Mouse (Mus musculus) midbrain, embryonic 12.5 days (tissue): ENCODE measurements around the gene St3gal4. TPM values are rescaled to one million over a fixed set of nuclear protein-coding genes. Genes with fewer than 3 reads are reported as not detected.
A peak's percentile ranks its signal among the peaks of the same experiment; 100 is the strongest.

Experiments
- ATAC-seq: fragments of 200-750 bp; cut with Nextera tagmentation; 2 replicates; pipeline ENCODE4 v1.8.0; 2017; ENCODE audit warnings: low read depth, moderate TSS enrichment, moderate library complexity; ENCODE audit not compliant: low FRiP score
- H3K27ac ChIP-seq: fragments of 300-500 bp; sonication (generic); replicated peaks from 2 replicates; pipeline ENCODE4 v1.5.1; 2016; ENCODE audit warnings: mild to moderate bottlenecking
- H3K27me3 ChIP-seq: fragments of 300-500 bp; sonication (generic); 2 replicates; pipeline ENCODE4 v1.6.1; 2016; ENCODE audit warnings: mild to moderate bottlenecking
- H3K36me3 ChIP-seq: fragments of 300-500 bp; sonication (generic); 2 replicates; pipeline ENCODE4 v1.6.1; 2016
- H3K4me1 ChIP-seq: fragments of 300-500 bp; sonication (generic); 2 replicates; pipeline ENCODE4 v1.6.1; 2016
- H3K4me2 ChIP-seq: fragments of 300-500 bp; sonication (generic); replicated peaks from 2 replicates; pipeline ENCODE4 v1.6.1; 2016; ENCODE audit warnings: mild to moderate bottlenecking, moderate library complexity
- H3K4me3 ChIP-seq: fragments of 300-500 bp; sonication (generic); 2 replicates; pipeline ENCODE4 v1.5.1; 2016; ENCODE audit warnings: mild to moderate bottlenecking
- H3K9ac ChIP-seq: fragments of 300-500 bp; sonication (generic); replicated peaks from 2 replicates; pipeline ENCODE4 v1.6.1; 2016; ENCODE audit warnings: mild to moderate bottlenecking, moderate library complexity
- H3K9me3 ChIP-seq: fragments of 300-500 bp; sonication (generic); 2 replicates; pipeline ENCODE4 v1.6.1; 2016; ENCODE audit warnings: mild to moderate bottlenecking
- WGBS: fragments of 180-500 bp; shearing (Covaris S2); methylation state at CpG from one replicate; pipeline ENCODE4 v1.1.7; 2016; 5-methylcytosine and 5-hydroxymethylcytosine counted together
- polyA plus RNA-seq: library from polyadenylated mRNA; unstranded; fragments of >200 nt; fragmentation: Nextera tagmentation; extraction: Ambion mirVana; gene quantifications from 2 replicates; pipeline ENCODE4 v1.2.1, GENCODE M21; 2016

Gene St3gal4
- 9.0 and 11.4 TPM in 2 replicates for polyA plus RNA-seq

DNA sequence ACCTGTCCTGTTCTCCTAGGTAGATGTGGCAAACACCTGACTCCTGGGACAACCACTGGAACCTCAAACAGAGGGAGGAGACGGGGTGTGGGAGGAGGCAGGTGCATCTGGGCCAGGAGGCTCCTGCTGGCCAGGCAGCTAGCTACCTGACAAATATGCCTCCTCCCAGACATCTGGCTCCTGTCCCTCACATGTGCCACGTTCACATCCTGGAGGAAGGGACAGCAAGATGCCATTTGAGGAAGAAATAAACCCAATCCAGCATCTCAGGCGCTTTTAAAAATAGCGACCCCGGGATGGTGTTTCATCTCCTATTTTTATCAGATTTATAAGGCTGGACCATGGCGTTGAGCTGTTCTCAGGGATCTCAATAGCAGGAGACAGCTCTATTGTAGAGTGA is at the start of gene St3gal4:
Gene St3gal4, minus strand, starts transcription at position 101 of the 400 bp plus-strand sequence.
- 87% methylated on average over 6 of the region's 6 CpGs for WGBS
- H3K4me2 ChIP-seq, result no peak within 1 kb of the TSS
- no peak within 1 kb of the TSS for H3K27ac ChIP-seq
- H3K36me3 ChIP-seq, result peaks cover 7% of the 10 kb centered on the region; the same call in 1 of the 2 replicates
- no peak for ATAC-seq
- H3K4me3 ChIP-seq, result no peak within 1 kb of the TSS
- no peaks in the 10 kb centered on the region for H3K9me3 ChIP-seq
- peaks cover 17% of the 10 kb centered on the region for H3K4me1 ChIP-seq
- no peak within 1 kb of the TSS for H3K9ac ChIP-seq
- H3K27me3 ChIP-seq, result no peaks in the 10 kb centered on the region; the same call in 1 of the 2 replicates

- no peak overlapping the region for H3K9ac ChIP-seq
- H3K36me3 ChIP-seq, result peaks cover 21% of the 10 kb centered on the region
- no peak overlapping the region for H3K4me3 ChIP-seq
- 17% methylated on average over 9 of the region's 9 CpGs for WGBS
- H3K9me3 ChIP-seq, result no peaks in the 10 kb centered on the region
- H3K27ac ChIP-seq, result peak overlapping the region; percentile 63
- peak overlapping the region; percentile 10; the same call in 1 of the 2 replicates for H3K4me2 ChIP-seq
- H3K27me3 ChIP-seq, result no peaks in the 10 kb centered on the region
- peak; percentile 81 for ATAC-seq
- H3K4me1 ChIP-seq, result peaks cover 19% of the 10 kb centered on the region
These were observed 47.9 kb upstream of the St3gal4 start for GRCm38 (mm10) chr9:35166798-35167635.

DNA sequence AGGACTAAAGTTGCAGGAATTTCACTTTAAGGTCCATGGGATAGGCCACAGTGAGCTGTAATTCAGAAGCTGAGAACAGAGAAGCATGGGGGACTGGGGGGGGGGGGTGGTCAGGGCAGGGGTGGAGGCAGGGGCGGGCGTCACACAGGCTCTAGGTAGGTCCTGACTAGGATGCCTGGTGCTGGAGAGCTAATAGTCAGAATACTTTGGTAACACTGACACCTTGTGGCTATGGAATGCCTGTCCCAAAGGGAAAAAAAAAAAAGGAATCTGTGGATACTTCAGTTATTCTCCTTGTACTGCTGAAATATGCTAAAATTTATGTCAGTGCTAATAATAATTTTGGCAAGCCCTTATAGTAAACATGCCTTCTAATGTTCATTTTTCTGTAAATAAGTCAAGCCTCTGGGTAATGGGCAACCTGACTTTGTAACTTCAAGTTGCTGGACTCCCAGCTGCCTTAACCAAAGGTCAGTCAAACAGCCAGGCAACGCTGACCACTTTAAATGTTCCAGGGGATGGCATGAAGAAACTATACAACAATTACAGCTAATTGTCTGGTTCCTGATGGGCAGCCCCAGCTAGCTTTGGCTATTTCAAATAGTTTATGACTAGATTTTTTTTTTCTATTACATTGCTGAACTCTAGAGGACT is 47.2 kb upstream of the St3gal4 start:
- Histone ChIP-seq H3K4me2 (no peak overlapping the region), H3K4me3 (no peak overlapping the region), H3K27me3 (no peaks in the 10 kb centered on the region), H3K9ac (no peak overlapping the region), H3K27ac (peak overlapping the region; percentile 63), H3K4me1 (peaks cover 19% of the 10 kb centered on the region), H3K9me3 (no peaks in the 10 kb centered on the region), H3K36me3 (peaks cover 21% of the 10 kb centered on the region)
- WGBS, result 32% methylated on average over 3 of the region's 3 CpGs
- ATAC-seq, result peak; percentile 60

GRCm38 (mm10) chr9:35164142-35164874 is 45.2 kb upstream of the St3gal4 start:
- H3K4me3 ChIP-seq, result no peak overlapping the region
- H3K27me3 ChIP-seq, result no peaks in the 10 kb centered on the region
- H3K9me3 ChIP-seq, result no peaks in the 10 kb centered on the region
- no peak overlapping the region for H3K27ac ChIP-seq
- H3K4me1 ChIP-seq, result peaks cover 19% of the 10 kb centered on the region
- H3K4me2 ChIP-seq, result no peak overlapping the region
- H3K9ac ChIP-seq, result no peak overlapping the region
- 84% methylated on average over 5 of the region's 5 CpGs for WGBS
- no peak for ATAC-seq
- H3K36me3 ChIP-seq, result peaks cover 8% of the 10 kb centered on the region; the same call in 1 of the 2 replicates

DNA sequence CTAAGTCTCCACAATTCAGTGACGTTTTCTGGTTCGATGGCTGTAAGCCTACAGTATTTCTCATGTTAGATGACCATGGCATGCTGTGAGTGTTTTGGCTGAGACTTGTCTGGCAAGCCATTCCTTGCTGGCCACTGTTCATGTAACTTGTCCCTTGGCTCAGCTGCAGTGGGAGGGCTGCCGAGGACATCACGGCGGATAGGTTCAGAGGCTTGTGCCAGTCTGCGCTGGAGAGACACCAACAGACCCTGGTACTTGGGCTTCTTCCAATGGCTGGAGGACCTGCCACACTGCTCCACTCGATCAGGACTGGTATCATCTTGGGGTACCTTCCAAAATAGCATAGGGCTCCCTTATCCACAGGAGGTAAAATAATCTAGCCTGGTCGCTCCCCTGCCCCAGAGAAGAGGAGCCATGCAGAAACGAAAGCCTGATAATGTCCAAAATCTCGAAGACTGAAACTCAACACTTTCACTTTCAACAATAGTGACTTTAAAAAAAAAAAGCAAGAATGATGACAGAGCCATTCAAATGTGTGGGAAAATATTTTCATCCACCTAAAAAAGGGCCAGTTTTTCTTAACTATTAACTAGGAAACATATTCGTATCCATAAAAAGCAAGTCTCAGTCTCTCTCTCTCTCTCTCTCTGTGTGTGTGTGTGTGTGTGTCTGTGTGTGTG is 44.1 kb upstream of the St3gal4 start:
- no peak overlapping the region for H3K4me2 ChIP-seq
- peaks cover 8% of the 10 kb centered on the region; the same call in 1 of the 2 replicates for H3K36me3 ChIP-seq
- peaks cover 18% of the 10 kb centered on the region for H3K4me1 ChIP-seq
- no peaks in the 10 kb centered on the region for H3K9me3 ChIP-seq
- H3K9ac ChIP-seq, result no peak overlapping the region
- H3K4me3 ChIP-seq, result no peak overlapping the region
- H3K27ac ChIP-seq, result no peak overlapping the region
- H3K27me3 ChIP-seq, result no peaks in the 10 kb centered on the region
- ATAC-seq, result no peak
- 92% methylated on average over 11 of the region's 11 CpGs for WGBS

DNA sequence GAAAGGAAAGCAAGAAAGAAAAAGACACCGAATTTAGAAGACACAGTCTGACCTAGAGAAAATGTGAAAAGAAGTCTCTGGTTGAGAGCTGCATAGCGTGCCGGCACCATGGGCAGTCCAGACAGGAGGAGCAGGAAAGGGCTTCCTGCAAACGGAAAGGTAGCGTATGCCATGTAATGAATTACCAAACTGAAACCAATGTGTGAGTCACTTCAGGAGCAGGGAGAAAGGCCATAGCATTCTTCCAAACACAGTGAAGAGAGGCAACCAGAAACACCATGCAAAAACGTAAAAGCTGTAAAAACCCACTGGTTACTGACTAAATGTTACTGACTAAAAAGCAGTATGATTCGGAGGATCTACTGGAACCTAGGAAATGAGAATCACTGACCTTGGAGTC is 42.7 kb upstream of the St3gal4 start:
- 89% methylated on average over 7 of the region's 7 CpGs for WGBS

DNA sequence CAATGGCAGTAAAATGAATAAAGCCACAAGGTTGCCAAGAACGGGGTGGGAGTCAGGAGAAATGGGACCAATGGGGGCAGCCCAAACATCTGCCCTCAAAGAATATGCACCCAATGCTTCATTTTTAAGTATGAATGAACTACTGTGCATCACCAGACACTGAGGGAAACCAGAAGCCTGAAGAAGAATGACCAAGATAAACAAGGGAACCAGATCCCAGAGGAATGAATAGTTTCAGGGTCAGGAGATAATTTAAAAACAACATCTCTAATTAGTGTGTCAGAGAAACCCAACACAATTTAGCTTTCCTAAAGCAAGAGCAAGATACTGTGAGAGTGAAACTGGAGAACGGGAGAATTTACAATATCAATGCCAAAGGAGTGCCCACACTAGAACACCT is 41.6 kb upstream of the St3gal4 start:
- 79% methylated on average over 2 of the region's 2 CpGs for WGBS

More for the DNA sequence above, 42.7 kb upstream of the St3gal4 start:
- no peak overlapping the region for H3K27ac ChIP-seq
- ATAC-seq, result no peak
- no peaks in the 10 kb centered on the region for H3K27me3 ChIP-seq
- no peaks in the 10 kb centered on the region for H3K9me3 ChIP-seq
- H3K4me3 ChIP-seq, result no peak overlapping the region
- no peak overlapping the region for H3K9ac ChIP-seq
- peaks cover 4% of the 10 kb centered on the region for H3K4me1 ChIP-seq
- no peak overlapping the region for H3K4me2 ChIP-seq
- H3K36me3 ChIP-seq, result peaks cover 10% of the 10 kb centered on the region; the same call in 1 of the 2 replicates

GRCm38 (mm10) chr9:35158477-35158876 is 39.4 kb upstream of the St3gal4 start:
- Histone ChIP-seq H3K36me3 (peaks cover 16% of the 10 kb centered on the region; the same call in 1 of the 2 replicates), H3K4me1 (no peaks in the 10 kb centered on the region), H3K4me2 (no peak overlapping the region), H3K9me3 (no peaks in the 10 kb centered on the region), H3K4me3 (no peak overlapping the region), H3K9ac (no peak overlapping the region), H3K27me3 (no peaks in the 10 kb centered on the region), H3K27ac (no peak overlapping the region)
- no peak for ATAC-seq
- whole genome bisulfite sequencing, result 86% methylated on average over 3 of the region's 3 CpGs

More for the DNA sequence above, 41.6 kb upstream of the St3gal4 start:
- no peaks in the 10 kb centered on the region for H3K27me3 ChIP-seq
- H3K27ac ChIP-seq, result no peak overlapping the region
- no peaks in the 10 kb centered on the region for H3K9me3 ChIP-seq
- no peak for ATAC-seq
- H3K36me3 ChIP-seq, result peaks cover 16% of the 10 kb centered on the region; the same call in 1 of the 2 replicates
- H3K4me1 ChIP-seq, result no peaks in the 10 kb centered on the region
- no peak overlapping the region for H3K9ac ChIP-seq
- H3K4me2 ChIP-seq, result no peak overlapping the region
- no peak overlapping the region for H3K4me3 ChIP-seq

DNA sequence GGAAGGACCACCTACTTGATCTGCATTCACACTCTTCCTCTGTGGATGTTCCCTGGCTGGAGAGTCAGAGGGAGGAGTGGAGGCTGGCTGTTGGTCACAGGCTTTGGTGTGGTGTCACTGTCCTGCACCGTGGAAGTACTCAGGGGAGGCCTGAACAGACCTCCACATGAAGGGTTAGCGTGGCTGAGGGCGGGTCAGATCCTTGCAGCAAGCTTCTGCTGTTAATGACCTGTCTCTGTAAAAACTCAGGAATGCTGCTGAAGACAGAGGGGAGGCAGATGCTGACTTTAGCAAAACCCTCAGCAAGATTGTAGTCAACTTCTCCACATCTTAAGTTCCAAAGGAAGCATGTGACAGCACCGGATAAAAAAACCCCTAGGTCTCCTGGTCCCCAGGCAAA is 37.8 kb upstream of the St3gal4 start:
- Histone ChIP-seq H3K36me3 (0 out of 2 replicates have a peak, but pooled peaks cover 9% of the 10 kb centered on the region), H3K9ac (no peak overlapping the region), H3K4me2 (no peak overlapping the region), H3K4me1 (no peaks in the 10 kb centered on the region), H3K9me3 (no peaks in the 10 kb centered on the region), H3K4me3 (no peak overlapping the region), H3K27me3 (no peaks in the 10 kb centered on the region), H3K27ac (no peak overlapping the region)
- 94% methylated on average over 4 of the region's 4 CpGs for WGBS
- no peak for ATAC-seq

GRCm38 (mm10) chr9:35156002-35156710 is 37.1 kb upstream of the St3gal4 start:
- no peak overlapping the region for H3K4me2 ChIP-seq
- 91% methylated on average over 5 of the region's 5 CpGs for WGBS
- H3K4me1 ChIP-seq, result no peaks in the 10 kb centered on the region
- ATAC-seq, result no peak
- no peak overlapping the region for H3K9ac ChIP-seq
- H3K36me3 ChIP-seq, result 0 out of 2 replicates have a peak, but pooled peaks cover 9% of the 10 kb centered on the region
- H3K9me3 ChIP-seq, result no peaks in the 10 kb centered on the region
- no peak overlapping the region for H3K4me3 ChIP-seq
- H3K27ac ChIP-seq, result no peak overlapping the region
- no peaks in the 10 kb centered on the region for H3K27me3 ChIP-seq

DNA sequence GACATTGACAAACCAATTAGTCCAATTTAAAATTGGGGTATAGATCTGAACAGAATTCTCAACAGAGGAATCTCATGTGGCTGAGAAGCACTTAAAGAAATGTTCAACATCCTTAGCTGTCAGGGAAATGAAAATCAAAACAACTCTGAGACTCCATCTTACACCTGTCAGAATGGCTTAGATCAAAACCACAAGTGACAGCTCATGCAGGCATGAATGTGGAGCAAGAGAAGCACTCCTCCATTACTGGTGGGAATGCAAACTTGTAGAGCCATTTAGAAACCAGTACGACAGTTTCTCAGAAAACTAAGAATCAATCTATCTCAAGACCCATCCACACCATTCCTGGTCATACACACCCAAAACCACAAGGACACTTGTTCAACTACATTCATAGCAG is 33.9 kb upstream of the St3gal4 start:
- Histone ChIP-seq H3K4me1 (no peaks in the 10 kb centered on the region), H3K36me3 (0 out of 2 replicates have a peak, but pooled peaks cover 9% of the 10 kb centered on the region), H3K4me2 (no peak overlapping the region), H3K9ac (no peak overlapping the region), H3K27me3 (no peaks in the 10 kb centered on the region), H3K9me3 (no peaks in the 10 kb centered on the region), H3K27ac (no peak overlapping the region), H3K4me3 (no peak overlapping the region)
- 94% methylated on average over 1 of the region's 1 CpGs for WGBS
- ATAC-seq, result no peak
